Mouse (Mus musculus) kidney, postnatal 36 days (tissue): ENCODE measurements around the gene Ahdc1.

Experiments
- DNase-seq, 2 experiments: peaks; one replicate each; pipeline ENCODE4 v3.0.0; 2021 to 2022; ENCODE audit warnings: mixed read lengths in 2 of 2

Gene Ahdc1

DNA sequence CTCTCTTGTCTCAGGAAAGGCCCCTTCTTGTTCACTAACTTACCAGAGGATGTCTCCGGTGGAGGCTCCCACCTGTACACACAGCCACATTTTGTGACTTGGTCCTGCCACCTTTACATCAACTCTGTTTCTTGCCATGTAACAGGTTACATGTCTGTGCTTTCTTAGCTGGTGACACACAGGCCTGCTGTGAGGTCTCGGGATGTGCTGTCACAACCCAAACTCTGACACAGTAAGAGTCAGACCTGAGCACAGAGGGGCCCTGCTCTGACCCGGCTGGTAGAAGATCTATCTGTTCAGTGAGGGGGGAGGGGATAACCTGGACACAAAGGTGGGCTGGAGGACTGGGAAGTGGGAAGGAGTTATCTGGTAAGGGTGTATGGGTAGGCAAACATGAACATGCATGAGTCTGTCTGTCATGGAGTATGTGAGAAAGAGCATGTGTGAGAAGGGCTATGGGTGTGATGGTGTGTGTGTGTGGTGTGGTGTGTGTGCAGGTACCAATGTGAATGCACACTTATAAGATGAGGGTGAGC, 7.3 kb downstream of the Ahdc1 start:
- no peak for DNase-seq

- DNase-seq: no peak
These were observed 9.7 kb downstream of the Ahdc1 start for GRCm38 (mm10) chr4:133020721-133021120.

- DNase-seq: peak in 1 of 2 experiments; percentile 57
These were observed 10.2 kb downstream of the Ahdc1 start for GRCm38 (mm10) chr4:133021181-133021671.

DNA sequence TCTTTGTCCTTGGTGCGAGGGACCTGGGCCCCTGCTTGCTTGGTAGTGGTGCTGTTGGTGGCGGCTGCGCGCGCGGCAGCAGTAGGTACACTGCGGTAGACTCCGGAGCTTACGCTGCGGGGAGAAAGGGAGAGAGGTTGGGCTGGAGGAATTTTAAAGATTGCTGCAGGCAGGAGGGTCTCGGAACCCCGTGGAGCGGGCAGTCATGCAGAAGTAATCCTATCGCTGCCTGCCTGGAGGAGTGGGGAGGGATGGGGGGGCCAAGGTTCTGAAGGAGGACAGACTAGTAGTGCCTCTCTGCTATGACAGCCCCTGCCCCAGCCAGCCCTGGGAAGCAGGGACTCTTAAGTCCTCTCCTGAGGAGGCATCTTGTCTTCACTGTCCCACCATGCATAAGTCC, 11.2 kb downstream of the Ahdc1 start:
- no peak for DNase-seq

DNA sequence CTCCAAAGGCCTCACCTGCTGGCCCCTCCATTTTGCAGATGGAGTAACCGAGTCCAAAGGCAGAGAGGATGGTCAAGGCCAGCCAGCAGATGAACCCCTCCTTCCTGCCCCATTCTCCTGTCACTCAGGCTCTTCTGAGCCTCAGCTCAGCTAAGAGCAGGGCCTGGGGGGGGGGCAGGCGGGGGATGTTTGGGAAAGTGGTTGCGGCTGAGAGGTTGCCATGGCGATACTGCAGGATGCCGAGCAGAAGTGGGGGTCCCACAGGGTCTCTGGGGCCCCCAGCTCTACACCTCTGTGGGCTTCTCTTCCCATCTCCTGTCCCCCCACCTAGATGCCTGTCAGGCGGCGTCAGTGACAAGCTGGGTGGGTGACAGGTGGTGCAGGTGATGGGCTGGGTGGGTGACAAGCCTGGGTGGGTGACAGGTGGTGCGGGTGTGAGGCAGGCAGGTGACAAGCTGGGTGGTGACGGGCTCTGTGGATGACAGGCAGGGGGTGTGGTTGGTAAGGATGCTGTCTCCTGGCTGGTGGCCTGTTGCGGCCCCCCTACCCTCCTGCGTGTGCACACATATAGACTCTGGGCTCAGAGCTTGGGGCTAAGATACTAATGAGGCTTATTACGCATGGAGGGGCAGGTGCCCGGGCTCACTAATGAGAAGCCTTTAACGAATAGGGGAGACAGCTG, 12.0 kb downstream of the Ahdc1 start:
- DNase-seq: no peak

DNA sequence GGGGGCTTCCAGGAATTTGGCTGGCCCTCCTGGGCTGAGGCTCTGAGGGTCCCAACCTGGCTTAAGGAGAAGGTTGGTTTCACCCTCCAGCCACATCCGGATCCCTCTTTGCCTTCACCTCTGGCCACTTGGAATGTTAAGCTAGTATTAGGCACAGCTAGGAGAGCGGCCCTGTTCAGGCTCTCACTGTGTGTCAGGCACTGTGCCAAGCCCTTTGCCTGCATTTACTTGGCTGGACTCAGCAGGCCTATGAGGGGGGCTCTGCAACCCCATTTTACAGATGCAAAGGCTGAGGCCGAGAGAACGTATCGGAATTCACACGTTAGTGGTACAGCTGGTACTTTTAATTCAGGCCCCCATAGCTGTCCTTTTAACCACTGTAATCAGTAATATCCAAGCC, 12.6 kb downstream of the Ahdc1 start:
- peak in 1 of 2 experiments; percentile 66 for DNase-seq

- no peak for DNase-seq
These were observed 13.3 kb downstream of the Ahdc1 start for GRCm38 (mm10) chr4:133024404-133024803.

DNA sequence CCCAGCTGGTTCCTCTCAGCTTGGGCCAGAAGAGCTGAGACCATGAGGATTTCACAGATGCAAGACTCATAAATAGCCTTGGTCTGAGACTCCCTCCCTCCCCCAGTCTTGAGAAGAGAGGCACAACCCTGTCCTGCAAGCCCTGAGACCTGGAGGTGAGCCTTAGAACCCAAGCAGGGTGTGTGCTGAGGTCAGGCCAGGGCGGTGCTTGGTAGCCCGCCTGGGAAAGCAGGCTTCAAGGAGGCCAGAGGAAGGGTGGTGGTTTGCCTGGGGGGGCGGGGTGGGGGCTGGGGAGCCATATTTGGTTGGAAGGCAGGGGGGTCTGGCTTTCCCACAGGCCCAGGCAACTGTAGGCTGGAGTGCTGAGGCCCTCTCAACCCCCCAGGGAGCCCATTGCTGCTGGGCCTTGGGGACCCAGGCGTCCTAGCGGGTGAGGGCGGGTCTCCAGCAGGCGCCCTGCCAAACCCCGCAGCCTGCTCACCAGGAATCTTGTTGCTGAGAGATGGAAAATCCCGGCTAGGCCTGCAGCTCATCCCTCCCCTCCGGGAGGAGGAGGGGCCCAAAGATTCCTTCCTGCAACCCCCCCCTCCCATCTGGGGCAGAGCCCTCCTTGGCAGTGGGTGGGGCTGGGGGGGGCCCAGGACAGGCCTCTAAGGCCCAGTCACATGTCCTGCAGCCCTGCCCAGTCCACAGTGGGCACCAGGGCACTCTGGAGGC, 14.1 kb downstream of the Ahdc1 start:
- DNase-seq: peak; percentile 79 to 84

DNA sequence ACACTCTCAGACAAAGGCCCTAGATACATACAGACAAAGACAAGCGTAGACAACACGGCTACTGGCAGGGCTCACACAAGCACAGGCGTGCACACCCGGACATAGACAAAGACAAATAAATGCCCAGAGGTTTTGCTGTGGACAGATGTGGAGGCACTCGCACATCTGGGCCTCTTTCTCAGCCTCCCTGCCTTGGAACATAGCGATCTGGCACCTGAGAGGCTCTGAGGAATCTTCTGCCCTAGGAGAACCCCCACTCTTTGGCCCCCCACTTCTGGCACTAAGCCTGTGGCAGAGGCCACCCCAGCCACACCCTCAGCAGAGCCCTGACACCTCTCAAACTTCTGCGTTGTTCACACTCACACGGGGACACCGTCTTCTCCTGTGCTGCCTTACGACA, 15.2 kb downstream of the Ahdc1 start:
- DNase-seq: no peak

DNA sequence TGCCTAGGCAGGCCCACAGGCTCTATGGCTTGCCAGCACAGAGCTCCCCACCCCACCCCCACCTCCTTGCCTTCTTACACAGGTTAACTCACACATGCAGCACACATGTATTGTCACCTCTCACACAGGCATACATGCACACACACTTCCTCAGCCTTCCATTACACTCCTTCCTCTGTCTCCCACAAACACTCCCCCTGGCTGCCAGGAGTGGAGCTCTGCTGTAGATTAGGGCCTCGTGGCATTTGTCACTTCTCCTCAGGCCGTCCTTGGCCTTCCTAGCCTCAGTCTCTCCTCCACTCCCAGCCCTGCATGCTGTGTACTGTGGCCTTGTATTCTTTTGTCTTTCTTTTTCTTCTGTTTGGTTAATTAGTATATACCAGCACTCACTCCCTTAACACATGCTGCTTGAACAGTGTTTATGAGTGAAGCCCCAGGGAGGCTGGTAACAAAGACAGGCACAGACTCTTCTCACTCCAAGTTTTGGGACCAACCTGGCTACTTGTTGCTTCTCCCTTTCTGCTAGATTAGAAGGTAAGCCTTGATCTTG, 15.8 kb downstream of the Ahdc1 start:
- DNase-seq: no peak

DNA sequence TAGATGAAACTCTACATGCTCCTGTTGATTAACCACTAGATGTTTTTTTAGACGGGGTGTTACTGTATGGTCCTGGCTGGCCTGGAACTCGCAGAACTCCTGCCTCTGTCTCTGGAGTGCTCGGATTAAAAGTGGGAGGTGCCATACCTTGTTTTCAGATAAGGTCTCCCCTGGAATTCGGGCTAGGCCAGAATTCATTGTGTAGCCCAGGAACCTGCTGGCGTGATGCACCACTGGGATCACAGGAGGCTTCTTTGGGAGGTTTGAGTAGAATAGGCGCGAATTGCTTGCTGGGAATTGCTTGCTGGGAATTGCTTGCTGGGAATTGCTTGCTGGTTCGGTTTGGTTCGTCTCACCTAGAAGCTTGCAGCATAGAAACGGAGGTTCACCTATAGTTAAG, 16.7 kb downstream of the Ahdc1 start:
- DNase-seq: no peak

DNA sequence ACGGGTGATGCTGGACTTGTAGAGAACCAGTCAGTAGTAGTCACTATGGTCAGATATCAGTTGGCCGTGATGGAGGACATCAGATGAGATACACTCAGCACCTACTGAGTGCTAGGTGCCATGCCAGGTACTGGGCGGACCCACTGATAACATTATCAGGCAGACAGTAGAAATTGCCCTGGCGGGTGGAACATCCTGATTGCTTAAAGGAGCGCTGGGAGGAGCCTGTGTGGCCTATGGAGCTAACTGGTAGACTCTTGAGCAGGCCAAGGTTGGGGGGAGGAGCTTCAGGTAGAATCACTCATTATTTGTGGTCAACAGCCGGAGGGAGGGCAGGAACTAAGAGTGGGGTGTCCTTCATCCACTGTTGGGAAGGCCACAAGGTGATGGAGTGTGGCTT, 17.1 kb downstream of the Ahdc1 start:
- no peak for DNase-seq

DNA sequence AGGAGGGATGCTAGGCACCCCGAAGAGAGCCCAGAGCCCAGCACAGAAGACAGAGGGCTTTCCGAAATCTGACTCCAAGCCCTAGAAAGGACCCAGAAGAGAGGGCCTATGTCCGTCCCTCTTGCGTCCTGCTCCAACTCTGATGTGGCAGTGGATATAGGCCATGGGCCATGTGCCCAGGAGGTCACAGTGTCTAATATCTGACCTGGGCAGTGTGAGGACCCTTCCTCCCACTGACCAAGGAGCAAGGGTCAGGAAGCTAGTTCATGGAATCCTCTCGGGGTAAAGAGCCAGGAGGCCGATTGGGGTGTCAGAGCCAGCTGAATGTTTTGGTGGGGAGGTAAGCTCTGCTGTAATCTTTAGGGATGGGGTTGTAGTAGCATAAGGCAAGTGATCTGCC, 17.8 kb downstream of the Ahdc1 start:
- peak in 1 of 2 experiments; percentile 52 for DNase-seq

- DNase-seq: no peak
These were observed 21.5 kb downstream of the Ahdc1 start for GRCm38 (mm10) chr4:133032410-133033095.

DNA sequence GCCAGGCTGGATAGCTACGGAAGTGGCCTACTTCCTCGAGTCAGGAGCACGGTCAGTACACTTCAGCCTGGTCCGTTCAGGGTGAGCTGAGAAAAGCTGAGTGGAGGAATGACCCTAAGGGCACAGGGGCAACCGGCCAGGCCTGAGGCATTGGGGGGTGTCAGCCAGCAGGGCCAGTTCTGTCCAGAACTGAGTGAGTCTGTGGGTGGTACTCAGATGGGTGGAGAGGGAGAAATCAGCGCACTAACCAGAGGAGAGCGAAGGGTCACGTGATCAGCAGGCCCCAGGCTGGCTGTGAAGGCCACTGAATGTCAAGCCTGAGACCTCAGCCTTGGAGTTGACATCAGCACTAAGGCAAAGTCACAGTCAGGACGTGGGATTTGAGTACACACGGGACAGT, 23.4 kb downstream of the Ahdc1 start:
- peak; percentile 76 for DNase-seq

GRCm38 (mm10) chr4:133035446-133035845, 24.4 kb downstream of the Ahdc1 start:
- DNase-seq: peak in 1 of 2 experiments; percentile 67

- DNase-seq: peak in 1 of 2 experiments; percentile 53
These were observed 24.9 kb downstream of the Ahdc1 start for GRCm38 (mm10) chr4:133035946-133036345.

DNA sequence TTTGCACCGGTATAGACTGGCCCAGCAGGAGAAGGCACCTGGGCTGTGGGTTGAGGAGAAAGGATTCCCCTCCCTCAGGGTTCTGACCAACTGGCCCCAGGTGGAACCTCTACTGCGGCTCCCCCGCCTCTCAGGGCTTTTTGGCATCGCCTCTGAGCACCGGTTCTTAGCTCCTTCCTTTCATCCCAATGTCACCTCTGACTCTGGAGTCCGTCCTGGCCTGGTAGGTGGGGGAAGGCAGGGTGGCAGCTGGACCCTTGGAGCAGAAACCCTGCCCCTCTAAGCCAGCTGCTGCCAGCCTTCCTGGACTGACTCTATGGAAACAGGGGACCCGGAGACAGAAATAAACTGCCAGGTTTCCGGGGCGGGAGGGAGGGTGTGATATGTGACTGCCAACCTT, 26.2 kb downstream of the Ahdc1 start:
- no peak for DNase-seq

GRCm38 (mm10) chr4:133037798-133038197, 26.7 kb downstream of the Ahdc1 start:
- no peak for DNase-seq

GRCm38 (mm10) chr4:133038521-133039115, 27.6 kb downstream of the Ahdc1 start:
- peak; percentile 62 to 80 for DNase-seq

GRCm38 (mm10) chr4:133039116-133039819, 28.2 kb downstream of the Ahdc1 start:
- DNase-seq: peak; percentile 66 to 84

- DNase-seq: no peak
These were observed 28.8 kb downstream of the Ahdc1 start for GRCm38 (mm10) chr4:133039832-133040231.
